Mouse (Mus musculus) ovary, postnatal 10 days (tissue): Measurements from ENCODE around the gene Prim1.
A peak's percentile ranks its signal among the peaks of the same experiment; 100 is the strongest.

Experiments
- DNase-seq: peaks from one replicate; pipeline ENCODE4 v3.0.0; 2022; ENCODE audit warnings: low spot score

Gene Prim1

DNA sequence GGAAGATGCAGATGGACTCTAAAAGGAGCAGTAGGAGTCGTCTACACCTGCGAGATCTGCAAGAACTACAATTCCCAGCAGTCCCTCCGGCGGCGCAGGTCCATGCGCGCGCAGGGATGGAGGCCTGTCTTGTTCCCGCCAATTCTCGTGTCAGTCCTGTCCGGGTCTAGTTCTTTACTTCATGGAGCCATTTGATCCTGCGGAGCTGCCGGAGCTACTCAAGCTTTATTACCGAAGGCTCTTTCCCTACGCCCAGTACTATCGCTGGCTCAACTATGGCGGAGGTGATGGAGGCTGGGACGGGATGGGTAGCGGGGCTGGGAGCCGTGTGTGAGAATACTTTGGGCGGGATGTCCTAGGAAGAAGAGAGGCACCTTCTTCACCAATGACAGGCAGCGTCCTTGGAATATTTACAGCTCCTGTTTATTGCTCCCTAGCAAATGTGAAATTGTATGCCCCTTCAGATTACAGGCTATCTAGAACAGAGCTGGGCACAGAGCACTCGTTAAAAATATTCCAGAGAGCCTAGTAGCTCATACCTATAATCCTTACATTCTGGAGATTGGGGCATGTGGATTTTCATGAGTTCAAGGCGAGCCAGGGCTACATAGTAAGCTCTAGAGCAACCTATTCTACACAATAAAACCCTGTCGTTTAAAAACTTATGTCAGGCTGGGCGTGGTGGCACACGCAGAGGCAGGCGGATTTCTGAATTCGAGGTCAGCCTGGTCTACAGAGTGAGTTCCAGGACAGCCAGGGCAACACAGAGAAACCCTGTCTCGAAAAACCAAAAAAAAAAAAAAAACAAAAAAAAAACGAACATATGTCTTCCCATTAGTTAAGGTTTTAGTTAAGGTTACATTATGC, at the start of gene Prim1:
Prim1 (plus strand) TSS at position 101 of the 867 bp plus-strand sequence.
- DNase-seq = peak; percentile 44

DNA sequence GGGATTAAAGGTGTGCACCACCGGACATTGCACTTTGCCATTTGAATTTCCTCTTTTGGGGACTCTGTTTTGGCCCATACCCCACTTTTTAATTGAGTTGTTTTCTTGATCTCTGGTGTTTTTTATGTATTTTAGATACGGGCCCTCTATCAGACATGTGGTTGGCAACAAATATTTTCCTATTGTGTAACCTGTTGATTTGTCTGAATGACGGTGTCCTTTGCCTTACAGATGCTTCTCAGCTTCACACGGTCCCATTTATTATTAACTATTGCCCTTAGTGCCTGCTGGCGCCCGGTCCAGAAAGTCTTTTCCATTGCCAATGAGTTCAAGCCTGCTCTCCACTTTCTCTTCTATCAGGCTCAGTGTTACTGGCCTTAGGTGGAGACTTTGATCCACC, 48.5 kb upstream of the Prim1 start:
- no peak for DNase-seq

DNA sequence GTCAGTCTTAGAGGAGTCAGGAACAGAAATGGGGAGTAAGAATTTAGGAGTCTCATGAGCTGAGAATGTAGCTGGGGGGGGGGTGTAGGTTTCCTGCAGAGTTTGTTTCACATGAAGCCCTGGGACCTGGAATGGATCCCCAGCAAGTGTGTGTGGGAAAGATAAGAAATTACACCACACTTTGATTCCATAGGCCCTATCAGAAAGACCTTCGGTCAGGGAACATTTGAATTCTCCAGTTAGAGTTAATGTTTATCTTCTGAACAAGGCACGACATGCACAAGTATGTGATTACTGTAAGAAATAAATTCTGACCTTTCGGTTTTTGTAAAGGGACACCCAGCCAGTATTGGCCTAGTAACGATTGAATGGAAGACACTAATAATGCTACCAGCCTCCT, 45.1 kb upstream of the Prim1 start:
- no peak for DNase-seq

DNA sequence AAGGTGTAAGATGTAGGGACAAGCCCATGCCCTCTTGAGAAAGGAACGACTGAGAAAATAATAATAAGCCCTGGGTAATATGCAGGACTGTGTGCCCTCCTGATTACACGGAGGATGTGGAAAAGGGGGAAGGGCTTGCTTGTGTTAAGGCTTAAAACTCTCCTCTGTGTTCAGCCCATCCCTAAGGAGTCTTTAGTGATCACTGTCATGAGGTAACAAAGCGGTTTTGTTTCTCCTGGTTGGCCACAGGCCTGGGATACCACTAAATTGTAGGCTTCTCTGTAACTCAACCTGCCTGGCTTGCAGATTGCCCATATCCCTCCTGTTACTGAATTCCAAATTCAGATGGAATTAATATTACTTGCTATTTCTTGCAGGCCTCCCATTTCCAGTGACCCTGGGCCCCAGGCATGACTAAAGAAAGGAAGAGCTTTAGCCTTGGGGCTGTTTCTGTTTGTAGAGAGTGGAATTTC, 44.6 kb upstream of the Prim1 start:
- no peak for DNase-seq

DNA sequence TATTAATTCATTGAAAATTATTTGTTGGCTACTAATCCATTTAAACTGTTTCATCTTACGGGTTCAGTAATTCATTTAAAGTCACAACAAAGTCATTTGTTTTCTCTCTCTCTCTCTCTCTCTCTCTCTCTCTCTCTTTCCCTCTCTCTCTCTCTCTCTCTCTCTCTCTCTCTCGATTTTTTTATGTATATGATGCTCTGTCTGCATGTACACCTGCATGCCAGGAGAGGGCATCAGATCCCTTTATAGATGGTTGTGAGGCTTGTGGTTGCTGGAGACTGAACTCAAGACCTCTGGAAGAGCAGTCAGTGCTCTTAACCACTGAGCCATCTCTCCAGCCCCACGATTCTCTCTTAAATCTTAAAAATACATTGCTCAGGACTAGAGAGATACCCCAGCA, 43.8 kb upstream of the Prim1 start:
- no peak for DNase-seq

DNA sequence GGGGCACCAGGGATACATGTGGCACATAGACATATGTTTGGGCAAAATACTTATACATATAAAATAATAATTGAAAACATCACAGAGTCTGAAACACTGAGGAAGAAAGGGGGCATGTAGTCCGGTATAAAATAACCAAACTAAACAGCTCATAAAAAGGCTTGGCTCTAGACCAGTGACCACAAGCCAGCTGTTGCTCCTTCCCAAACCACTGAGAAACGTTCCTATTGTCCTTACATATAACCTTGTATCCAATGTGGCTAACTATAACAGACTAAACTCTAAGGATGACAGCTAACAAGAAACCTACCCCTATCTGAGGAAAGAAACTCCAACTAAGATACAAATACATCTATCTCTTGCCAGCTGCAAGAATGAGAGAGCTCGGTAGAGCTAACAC, 40.9 kb upstream of the Prim1 start:
- DNase-seq = no peak

DNA sequence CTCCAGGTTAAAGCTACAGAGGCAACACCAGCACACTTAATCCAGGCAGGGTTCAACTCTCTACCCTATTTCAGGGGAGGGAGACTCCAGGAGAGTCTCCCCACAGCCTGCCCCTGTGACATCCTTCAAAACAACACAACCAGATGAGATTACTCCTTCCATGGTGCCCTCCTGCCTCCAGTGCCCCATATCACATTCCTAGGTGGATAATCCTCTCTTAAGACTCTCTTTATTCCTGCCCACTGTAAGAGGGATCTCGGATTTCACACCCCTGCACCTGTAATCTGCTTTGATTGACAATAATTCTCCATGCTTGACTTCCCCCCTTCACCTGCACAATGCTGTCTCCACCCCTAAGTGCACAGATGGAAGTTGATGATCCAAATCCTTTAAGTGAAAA, 39.5 kb upstream of the Prim1 start:
- DNase-seq = no peak

DNA sequence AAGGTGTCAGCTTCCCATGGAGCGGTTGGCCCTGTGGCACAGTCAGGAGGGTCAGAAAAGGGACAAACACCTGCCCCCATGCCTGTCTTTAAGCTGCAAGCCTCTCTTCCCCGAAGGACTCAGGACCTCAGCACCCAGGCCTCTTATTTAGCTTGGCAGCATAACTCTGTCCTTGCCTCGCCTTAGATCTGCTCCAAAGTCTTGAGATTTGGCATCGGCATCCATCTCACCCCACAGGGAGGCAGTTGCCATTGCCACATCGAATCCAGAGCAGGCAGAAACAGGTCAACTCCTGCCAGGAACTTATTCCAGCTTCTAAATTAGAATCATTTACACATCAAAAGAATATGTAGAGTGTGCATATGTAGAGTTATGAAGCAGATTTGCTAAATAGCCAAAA, 30.3 kb upstream of the Prim1 start:
- DNase-seq = no peak

DNA sequence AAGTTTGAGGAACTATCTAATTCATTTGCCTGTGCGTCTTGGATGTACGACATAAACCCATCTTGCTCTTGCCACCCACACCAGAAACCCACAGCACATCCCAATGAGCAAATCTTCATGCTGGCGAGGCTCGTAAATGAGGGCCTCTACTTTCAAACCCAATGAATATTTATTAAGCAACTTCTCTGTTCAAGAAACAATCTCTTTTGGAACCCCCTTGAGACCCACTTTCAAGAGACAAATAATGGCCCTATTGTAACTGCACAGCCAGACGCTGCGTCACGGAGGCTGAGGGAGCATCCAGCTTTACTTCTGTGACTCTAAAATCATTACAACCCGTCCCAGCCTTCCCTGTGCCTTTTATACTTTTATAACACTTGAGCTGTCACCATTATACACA, 29.4 kb upstream of the Prim1 start:
- DNase-seq = no peak

DNA sequence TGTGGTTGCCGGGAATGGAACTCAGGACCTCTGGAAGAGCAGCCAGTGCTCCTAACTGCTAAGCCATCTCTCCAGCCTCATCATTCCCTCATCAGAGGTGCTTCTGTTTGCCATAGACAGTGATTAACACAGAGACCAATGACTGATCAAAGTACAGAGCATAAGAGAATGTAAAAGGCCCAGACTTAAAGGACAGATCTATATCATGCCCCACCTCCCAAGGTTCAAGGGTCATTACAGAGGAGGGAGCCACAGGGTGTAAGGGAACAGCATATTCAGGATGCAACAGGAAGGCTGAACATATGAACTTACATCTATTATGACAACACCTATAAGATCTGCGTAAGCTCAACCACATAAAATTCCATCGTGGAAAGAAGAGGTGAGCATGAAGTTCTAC, 18.3 kb upstream of the Prim1 start:
- DNase-seq = no peak

DNA sequence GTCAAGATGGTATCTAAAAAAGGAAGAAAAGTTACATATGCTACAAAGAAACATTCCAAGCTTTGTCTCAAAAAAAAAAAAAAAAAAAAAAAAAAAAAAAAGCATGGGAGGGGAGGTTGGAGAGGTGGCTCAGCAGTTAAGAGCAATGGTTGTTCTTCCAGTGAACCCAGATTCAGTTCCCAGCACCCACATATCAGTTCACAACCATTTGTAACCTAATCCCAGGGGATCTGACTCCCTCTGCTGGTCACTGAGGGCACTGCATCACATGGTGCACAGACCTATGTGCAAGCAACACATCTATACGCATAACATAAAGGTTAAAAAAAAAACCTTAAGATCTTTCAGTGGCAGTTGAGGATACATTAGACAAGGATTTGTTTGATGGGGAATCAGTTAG, 16.7 kb upstream of the Prim1 start:
- DNase-seq = no peak

DNA sequence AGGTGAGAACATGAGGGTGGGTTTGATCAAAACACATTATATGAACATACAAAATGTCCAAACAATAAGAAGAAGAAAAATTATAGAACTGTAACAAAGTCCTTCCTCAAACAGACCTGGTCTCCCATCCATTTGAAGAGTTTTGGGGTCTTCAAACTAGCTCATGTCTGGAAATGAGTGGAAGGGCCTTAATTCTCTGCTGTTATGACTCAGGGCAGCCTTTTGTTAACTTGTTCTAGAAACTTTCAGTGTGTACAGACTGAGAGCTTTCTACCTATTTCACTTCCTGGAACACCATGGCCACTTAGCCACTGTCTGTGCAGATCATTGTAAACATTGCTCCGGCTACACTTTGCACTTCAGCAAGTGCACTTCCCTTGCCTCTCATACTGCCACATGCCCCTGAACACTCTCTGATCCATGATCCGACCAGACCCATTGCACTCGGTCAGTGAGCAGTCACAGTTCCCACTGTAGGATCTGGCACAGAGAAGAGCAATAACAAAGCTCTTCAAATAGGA, 11.6 kb upstream of the Prim1 start:
- DNase-seq = no peak

DNA sequence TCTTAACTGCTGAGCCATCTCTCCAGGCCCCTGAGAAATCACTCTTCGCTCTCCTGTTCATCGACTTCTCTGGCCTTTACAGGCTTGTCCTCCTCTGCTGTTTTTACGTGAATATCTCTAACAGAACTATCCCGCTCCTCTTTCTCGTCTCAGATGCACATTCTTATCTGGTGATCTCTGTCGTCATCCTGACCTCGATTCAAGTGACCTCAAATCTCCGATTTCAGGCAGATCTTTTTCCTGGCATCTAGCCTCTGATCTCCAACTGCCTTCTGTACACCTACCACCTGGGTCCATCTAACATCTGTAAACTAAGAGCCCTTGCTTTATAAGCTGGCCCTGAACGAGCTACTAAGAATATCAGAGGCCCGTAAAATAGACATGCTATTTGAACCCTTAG, 10.1 kb upstream of the Prim1 start:
- DNase-seq = no peak

DNA sequence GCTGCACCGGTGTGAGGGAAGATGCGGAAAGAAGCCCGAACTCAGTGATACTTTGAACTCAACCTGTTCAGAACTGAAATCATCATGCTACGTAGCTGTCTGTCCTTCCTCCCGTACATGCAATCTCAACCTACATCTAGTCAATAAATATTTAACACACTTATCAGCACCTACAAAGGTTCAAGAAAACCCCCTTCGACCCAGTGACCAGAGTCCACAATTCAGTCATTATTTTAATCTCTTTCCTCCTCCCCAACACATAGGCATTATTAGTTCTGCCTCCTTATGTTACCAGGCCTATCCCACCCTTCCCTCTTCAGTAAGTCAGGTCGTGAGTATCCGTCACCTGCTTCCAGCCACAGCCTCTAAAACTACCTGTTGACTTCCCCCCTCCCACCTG, 9.5 kb upstream of the Prim1 start:
- no peak for DNase-seq

DNA sequence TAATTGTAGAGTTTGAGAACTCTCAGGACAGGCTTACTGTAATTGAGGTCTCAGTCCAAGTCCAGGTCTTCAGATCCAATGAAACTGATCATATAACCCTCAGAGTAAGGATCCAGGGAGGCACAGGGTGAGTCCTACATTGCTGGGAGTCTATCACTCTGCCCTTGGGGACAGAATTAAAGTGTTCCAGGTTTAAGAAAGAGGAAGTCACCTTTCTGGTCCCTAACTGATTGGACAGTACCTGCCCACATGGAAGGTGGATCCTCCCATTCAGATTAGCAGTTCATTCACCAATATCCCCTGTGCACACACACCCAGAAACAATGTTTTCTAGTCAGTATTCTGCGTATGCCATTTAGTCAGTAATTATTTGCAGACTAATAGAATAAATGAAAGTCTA, 7.5 kb upstream of the Prim1 start, which contains the start of gene Hsd17b6:
Hsd17b6 (minus strand) TSS at position 166 of the 400 bp plus-strand sequence.
- DNase-seq = no peak

DNA sequence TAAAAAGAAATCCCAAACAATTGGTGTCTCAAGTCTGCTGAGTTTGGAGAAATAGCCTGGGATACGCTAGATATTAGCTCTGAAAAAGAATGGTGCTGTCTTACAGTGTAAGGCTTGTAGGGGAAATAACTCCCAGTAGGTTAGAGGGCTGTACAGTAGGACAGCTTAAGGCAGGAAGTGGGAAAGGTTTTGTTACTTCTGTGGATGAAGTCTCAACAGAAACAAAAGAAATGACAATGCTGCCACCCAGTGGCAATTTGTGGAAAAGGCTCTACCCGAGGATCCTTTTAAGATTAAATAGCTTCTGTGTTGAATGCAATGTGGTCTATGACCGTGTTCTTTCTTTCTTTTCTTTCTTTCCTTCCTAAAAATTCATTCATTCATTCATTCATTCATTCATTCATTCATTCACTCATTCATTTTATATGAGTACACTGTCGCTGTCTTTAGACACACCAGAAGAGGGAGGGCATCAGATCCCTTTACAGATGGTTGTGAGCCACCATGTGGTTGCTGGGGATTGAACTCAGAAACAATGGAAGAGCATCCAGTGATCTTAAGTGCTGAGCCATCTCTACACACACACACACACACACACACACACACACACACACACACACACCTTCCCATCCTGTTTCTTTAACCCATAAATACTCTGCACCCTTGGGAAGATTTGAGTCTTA, 6.6 kb upstream of the Prim1 start:
- DNase-seq = peak; percentile 51

DNA sequence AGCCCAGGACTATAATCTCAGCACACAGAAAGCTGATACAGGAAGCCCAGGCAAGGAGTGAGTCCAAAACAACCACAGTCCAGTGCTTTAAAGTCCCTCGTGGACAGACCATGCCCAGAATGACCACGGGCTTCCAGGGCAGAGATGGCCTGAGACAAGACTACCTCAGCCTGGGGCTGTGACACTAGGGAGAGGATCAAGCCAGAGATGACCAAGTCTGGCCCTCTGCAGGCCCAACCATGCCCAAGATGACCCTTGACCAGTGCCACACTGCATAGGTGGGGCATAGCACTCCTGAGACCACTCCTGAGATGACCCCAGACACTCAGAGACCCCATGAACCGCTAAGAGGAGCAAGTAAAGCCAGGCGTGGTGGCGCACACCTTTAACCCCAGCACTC, 5.2 kb upstream of the Prim1 start:
- DNase-seq = no peak

DNA sequence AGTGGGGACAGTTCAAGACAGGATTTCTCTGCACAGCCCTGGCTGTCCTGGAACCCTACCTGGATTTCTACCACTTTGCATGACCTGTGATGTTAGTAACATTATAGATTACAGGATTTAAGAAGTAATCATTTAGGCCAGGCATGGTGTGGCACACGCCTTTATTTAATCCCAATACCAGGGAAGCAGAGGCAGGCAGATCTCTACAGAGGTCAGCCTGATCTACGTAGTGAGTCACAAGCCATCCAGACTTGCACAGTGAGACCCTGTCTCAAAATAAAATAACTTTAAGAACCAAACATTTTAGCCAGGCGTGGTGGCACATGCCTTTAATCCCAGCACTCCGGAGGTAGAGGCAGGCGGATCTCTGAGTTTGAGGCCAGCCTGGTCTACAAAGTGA, 7.2 kb downstream of the Prim1 start:
- no peak for DNase-seq

DNA sequence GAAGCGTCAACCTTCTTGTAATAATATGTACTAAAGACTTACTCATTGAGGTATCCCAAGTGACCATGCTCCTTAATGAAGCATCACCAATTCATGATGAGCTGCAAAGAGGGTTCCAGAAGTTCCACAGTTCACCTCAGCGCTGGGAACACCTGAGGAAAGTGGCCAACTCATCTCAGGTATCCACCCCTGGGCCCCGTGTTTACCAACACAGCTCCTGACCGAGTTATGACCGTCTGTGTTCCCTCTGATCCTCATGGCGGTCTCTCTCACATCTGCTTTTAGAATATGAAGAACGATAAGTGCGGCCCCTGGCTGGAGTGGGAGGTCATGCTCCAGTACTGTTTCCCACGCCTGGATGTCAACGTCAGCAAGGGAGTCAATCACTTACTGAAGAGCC, 8.5 kb downstream of the Prim1 start:
- no peak for DNase-seq

DNA sequence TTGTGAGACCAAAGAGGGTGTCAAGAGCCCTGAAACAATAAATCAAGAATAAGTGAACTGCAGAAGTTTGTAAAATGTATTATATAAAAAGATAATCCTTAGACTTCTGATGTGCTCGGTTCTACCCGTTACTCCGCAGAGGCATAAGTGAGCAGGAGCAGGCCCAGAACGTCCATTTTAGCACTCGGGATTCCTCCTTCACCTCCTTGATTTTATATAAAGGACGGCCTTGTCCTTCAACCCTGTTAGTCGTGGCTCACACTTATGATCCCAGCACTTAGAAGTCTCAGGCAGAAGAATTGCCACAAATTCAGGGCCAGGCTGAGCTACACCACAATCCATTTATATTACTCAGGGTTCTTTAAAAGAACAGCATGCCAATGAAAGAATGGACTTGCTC, 15.0 kb downstream of the Prim1 start:
- no peak for DNase-seq

DNA sequence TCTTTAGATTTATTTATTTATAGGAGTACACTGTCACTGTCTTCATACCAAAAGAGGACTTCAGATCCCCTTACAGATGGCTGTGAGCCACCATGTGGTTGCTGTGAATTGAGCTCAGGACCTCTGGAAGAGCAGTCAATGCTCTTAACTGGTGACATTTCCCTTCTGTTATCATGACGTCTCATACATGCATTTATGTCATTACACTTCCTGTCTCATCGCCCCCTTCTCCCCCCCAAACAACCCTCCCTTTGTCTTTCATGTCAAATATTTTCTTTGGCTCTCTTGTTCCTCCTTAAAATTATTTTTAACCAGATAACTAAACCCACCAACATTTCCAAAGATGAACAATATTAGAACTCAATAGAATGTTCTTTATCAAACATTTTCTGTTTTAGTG, 15.9 kb downstream of the Prim1 start:
- DNase-seq = no peak

DNA sequence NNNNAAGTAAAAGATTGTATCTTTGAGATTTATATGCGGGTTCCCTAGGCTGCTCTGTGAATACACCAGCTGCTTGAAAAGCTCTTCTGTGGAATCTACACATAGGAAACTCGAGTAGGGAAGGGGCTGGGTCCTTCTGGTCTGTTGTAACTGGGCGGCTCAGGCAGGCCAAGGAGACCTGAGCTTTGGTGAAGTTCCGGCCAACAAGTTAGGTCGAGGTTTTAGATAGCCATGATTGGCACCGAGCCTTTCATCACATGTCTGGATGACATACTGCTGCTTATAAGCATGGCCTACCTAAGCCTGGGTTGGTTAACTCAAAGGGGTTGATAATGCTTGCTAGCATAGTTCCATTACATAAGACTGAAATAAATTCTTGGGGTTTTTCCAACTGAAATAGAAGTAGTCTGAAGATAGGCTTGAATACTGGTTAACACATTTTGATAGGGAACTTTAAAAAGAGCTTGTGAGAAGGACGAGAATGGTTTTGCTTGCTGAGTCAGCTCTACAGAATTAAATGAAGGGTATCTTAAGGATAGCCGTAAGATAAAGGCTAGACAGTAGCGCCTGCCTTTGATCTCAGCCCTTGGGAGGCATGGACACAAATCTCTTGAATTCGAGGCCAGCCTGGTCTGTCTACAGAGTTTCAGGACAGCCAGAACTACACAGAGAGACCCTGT, 21.9 kb downstream of the Prim1 start:
- DNase-seq = no peak

DNA sequence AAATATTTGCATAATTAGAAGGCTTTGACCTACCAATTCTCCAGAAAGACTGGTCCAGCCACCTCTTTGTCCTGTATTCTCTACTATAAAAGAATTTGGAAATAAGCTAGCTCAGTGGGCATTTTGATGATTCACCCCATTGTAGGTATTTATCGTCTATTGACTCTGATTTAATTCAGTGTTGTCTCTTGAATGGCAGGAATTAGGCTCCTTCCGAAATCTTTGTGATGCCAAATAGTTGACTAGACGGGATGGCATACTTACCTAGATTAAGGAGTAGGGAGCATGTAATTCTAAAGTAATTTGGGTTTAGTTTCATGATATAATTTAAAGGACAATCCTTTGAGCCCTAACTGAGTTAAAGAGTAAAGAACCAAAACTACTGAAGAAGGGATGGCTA, 23.0 kb downstream of the Prim1 start:
- no peak for DNase-seq
